Mouse (Mus musculus) gastrocnemius, adult 18-20 months (tissue): Measurements from ENCODE around the gene Lyrm7. TPM values are rescaled to one million over a fixed set of nuclear protein-coding genes. Genes with fewer than 3 reads are reported as not detected.

ENCODE experiments used
- DNase-seq: peaks from one replicate; pipeline ENCODE4 v3.0.0; 2021; ENCODE audit warnings: low spot score
- total RNA-seq, 2 experiments: library from RNA; stranded (reverse); gene quantifications; 2 replicates each; pipeline ENCODE4 v1.2.3; 2021

Gene Lyrm7
- total RNA-seq, 2 experiments from 2014 or later = 18.6 to 19.1 TPM

GRCm38 (mm10) chr11:54805196-54805595, 55.5 kb downstream of the Lyrm7 start:
- DNase-seq = peak; percentile 71

- DNase-seq = no peak
These were observed 58.1 kb downstream of the Lyrm7 start for GRCm38 (mm10) chr11:54802621-54803020.

GRCm38 (mm10) chr11:54801791-54802558, 58.7 kb downstream of the Lyrm7 start:
- peak; percentile 30 for DNase-seq

- no peak for DNase-seq
These were observed 64.2 kb downstream of the Lyrm7 start for GRCm38 (mm10) chr11:54796551-54796950.

- no peak for DNase-seq
These were observed 66.0 kb downstream of the Lyrm7 start for GRCm38 (mm10) chr11:54794678-54795077.

- no peak for DNase-seq
These were observed 67.5 kb downstream of the Lyrm7 start for GRCm38 (mm10) chr11:54793173-54793572.

- no peak for DNase-seq
These were observed 69.3 kb downstream of the Lyrm7 start for GRCm38 (mm10) chr11:54791458-54791857.

- DNase-seq = peak; percentile 95
These were observed 72.9 kb downstream of the Lyrm7 start, which contains the start of gene Cdc42se2 for GRCm38 (mm10) chr11:54787488-54788474. Gene Cdc42se2 (minus strand): TSS chr11:54787675.

GRCm38 (mm10) chr11:54786858-54787487, 73.7 kb downstream of the Lyrm7 start:
- DNase-seq = peak; percentile 32

GRCm38 (mm10) chr11:54785566-54785965, 75.2 kb downstream of the Lyrm7 start:
- DNase-seq = no peak

GRCm38 (mm10) chr11:54784436-54784835, 76.3 kb downstream of the Lyrm7 start:
- no peak for DNase-seq

GRCm38 (mm10) chr11:54782253-54782652, 78.5 kb downstream of the Lyrm7 start:
- no peak for DNase-seq

GRCm38 (mm10) chr11:54779946-54780345, 80.8 kb downstream of the Lyrm7 start:
- no peak for DNase-seq

- peak; percentile 25 for DNase-seq
These were observed 82.4 kb downstream of the Lyrm7 start for GRCm38 (mm10) chr11:54778131-54778844.

GRCm38 (mm10) chr11:54777387-54778130, 83.2 kb downstream of the Lyrm7 start:
- DNase-seq = no peak

Other genes starting within 250 kb of the Lyrm7 start
- 10 to 100 TPM; 14.2 to 17.1 TPM for gene Cdc42se2, start 73.2 kb downstream of the Lyrm7 start, total RNA-seq
- 100 to 1,000 TPM; 192 to 203 TPM for gene Hint1, start 5.5 kb upstream of the Lyrm7 start, total RNA-seq
- 100 to 1,000 TPM in 1 of 2 experiments, 10 to 100 TPM in 1; 98.9 to 187 TPM for gene Gpx3, start 41.5 kb upstream of the Lyrm7 start, total RNA-seq
- gene Tnip1, start 102.0 kb upstream of the Lyrm7 start, total RNA-seq = 10 to 100 TPM; 35.9 to 36.3 TPM
- gene Anxa6, start 172.5 kb upstream of the Lyrm7 start, total RNA-seq = 100 to 1,000 TPM; 169 to 174 TPM
- 1 to 10 TPM; 3.0 to 3.3 TPM for gene Ccdc69, start 217.2 kb upstream of the Lyrm7 start, total RNA-seq
- 1 to 10 TPM; 8.2 TPM for gene Gm2a, start 237.2 kb upstream of the Lyrm7 start, total RNA-seq